Mouse (Mus musculus): Measurements from ENCODE around the gene Olfr616. TPM values are rescaled to one million over a fixed set of nuclear protein-coding genes. Genes with fewer than 3 reads are reported as not detected.

Gene Olfr616
- not detected in 2 replicates for polyA plus RNA-seq (2015; fragmentation: Nextera tagmentation; extraction: Ambion mirVana)

DNA sequence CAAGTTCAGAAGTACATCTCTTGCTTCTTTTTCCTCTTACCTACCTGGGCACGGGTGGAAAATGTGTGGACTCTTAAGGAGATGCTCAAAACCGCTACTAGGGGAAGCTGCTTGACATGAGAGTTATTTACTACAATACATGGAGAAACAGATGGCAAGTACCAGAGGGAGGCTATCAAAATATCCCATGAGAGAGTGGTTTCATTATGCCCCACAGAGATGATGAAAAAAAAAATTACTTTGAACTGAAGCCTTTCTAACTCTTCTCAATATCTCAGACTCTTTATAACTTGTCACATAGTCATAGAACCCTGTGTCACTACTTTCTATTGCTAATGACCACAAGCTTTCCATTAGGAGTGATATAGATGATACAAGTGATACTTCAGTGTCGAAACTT is at the start of gene Olfr616:
Olfr616 (minus strand) TSS at position 101 of the 400 bp plus-strand sequence.

DNA sequence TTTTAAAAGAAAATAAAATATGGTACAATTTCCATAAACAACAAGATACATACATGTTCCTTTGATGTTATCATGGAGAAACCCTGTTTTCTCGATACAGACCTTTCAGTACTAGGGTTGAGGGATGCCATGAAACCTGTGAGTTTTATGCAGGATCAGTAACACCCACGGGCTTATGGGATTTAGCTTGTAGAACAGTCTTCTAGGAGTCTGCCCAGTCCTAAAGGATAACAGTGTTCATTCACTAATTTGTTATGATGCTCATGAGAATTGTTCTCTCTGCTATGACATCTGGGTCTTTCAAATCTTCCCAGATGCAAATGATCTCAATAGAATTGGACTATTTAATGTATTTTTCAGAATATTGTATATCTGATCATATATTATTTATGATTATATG is 43.5 kb upstream of the Olfr616 start, which contains the start of gene Olfr620:
Olfr620 (minus strand) TSS at position 101 of the 400 bp plus-strand sequence.

DNA sequence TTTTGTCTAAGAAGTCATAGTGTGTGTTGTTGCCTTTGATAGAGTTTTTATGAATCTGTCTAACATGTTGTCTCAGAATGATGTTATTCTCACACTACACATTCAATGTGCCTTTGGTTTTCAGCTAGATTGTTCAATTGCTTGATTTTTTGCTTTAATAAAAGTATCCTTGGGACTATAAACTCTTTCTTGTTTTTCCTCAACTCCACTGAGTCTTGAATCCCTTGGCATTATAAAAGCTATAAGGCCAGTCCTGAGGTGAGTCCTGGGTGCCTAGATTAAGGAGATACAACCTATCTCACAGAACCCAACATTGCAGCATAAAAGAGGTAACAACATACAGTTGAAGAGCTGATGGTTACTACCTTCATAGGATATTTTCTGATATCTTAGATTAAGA is 31.3 kb upstream of the Olfr616 start, which contains the start of gene Olfr619:
Olfr619 (plus strand) TSS at position 301 of the 400 bp plus-strand sequence.

DNA sequence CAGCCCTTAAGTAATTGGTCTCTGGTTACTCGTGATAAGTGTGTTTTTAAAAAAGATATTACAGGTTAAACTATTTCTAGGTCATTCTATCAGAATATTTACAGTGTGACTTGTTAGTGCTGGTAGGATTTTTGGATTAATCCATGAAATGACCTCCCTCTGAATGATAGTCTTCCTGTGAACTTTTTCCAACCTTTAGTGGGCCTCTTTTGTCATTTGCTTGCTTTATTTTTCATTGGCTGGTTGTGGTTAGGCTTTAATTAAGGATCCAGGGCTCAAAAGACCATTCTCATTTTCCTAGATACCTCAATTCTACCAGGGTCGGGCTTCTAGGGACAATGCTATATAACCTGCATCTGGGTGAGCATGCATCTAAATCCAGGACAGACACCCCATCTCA is 20.9 kb upstream of the Olfr616 start, which contains the start of gene Olfr618:
Olfr618 (plus strand) TSS at position 301 of the 400 bp plus-strand sequence.

DNA sequence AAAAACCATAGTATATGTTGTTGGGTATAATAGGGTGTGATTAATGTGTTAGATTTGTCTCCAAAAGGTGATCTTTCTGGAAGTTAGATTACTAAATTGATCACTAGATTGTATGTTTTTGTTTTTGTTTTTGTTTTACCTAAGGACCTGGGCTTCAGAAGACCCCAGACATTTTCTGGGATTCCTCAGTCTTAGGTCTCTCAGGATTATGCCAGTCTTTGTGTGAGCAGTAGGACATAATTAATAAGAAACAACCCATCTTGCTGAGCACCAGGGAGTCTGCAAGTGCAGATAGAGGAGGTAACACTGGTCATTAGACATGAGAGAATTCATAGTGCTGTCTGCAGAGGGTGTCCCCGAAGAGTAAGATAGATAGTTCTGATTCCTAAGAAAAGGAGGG is 3.8 kb upstream of the Olfr616 start, which contains the start of gene Olfr617:
Olfr617 (plus strand) TSS at position 301 of the 400 bp plus-strand sequence.

DNA sequence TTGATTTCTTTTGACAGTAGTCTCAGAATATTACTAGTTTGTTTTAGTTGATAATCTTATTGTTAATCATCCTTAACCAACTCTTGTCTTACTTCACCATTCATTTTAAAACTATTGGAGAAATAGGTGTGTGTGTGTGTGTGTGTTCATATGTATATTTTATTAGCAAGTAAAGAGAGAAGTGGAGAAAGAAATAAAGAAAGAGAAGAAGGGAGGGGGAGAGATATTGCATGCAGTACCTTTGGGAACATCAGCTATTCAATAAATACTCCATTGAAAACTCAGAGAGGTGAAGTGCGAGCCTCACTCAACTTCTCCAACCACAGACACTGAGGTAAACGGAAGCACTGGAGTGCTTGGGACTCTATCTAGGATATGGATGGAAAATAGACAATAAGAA is 13.2 kb downstream of the Olfr616 start, which contains the start of gene Olfr615:
Olfr615 (plus strand) TSS at position 301 of the 400 bp plus-strand sequence.

DNA sequence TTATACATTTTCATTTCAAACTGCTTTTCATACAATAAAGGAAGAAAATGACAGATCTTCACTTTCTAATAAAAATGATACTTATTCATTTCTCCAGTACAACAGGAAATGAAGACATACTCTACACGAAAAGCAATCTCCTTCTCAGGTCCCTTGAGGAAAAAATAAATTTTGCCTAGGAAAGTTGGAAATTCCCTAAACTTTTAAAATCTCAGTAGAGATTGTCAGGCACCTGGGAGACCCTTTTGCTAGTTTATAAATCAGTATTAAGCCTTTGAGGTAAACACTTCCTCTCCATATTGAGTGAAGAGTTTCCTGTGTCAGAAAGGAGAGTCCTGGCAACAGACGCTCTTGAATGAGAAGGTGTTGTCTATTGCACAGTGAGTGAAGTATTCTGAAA is 21.2 kb downstream of the Olfr616 start, which contains the start of gene Olfr613:
Olfr613 (plus strand) TSS at position 301 of the 400 bp plus-strand sequence.

DNA sequence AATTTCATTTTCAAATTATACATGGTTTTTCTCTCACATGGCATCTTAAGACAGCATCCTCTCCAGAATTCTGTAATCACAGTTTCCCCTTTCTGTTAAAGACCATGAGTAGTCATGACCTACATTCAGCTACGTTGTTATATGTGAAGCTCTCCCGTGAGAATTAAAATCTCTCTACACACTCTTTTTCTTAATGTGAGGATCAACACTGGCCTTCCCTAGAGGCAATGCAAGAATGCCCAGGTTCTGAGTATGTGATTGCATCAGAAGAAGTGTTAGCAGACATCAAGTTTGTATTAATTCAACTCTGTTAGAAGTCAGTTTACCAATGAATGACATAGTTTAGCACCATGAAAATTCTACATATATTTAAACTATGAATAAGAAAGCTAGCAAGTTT is 26.3 kb downstream of the Olfr616 start, which contains the start of gene Olfr612:
Olfr612 (minus strand) TSS at position 101 of the 400 bp plus-strand sequence.

DNA sequence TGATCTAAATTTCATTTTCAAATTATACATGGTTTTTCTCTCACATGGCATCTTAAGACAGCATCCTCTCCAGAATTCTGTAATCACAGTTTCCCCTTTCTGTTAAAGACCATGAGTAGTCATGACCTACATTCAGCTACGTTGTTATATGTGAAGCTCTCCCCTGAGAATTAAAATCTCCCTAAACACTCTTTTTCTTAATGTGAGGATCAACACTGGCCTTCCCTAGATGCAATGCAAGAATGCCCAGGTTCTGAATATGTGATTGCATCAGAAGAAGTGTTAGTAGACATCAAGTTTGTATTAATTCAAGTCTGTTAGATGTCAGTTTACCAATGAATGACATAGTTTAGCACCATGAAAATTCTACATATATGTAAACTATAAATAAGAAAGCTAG is 48.2 kb downstream of the Olfr616 start, which contains the start of gene Olfr611:
Olfr611 (minus strand) TSS at position 101 of the 400 bp plus-strand sequence.

Small RNAs within 50 kb of the gene (microRNA-seq; reads per million reads assigned to microRNA genes)
- not detected for gene Gm26506 (ENCODE audit: borderline replicate concordance, insufficient number of aligned reads)

Other genes starting within 250 kb of the Olfr616 start
- gene Olfr598, start 245.6 kb downstream of the Olfr616 start, polyA plus RNA-seq (2015; fragmentation: Nextera tagmentation; extraction: Ambion mirVana) = not detected in 2 replicates
- gene Olfr599, start 233.2 kb downstream of the Olfr616 start, polyA plus RNA-seq (2015; fragmentation: Nextera tagmentation; extraction: Ambion mirVana) = not detected in 2 replicates
- gene Olfr600, start 219.5 kb downstream of the Olfr616 start, polyA plus RNA-seq (2015; fragmentation: Nextera tagmentation; extraction: Ambion mirVana) = not detected in 2 replicates
- gene Olfr601, start 206.5 kb downstream of the Olfr616 start, polyA plus RNA-seq (2015; fragmentation: Nextera tagmentation; extraction: Ambion mirVana) = not detected in 2 replicates
- not detected in 2 replicates for gene Olfr603, start 183.0 kb downstream of the Olfr616 start, polyA plus RNA-seq (2015; fragmentation: Nextera tagmentation; extraction: Ambion mirVana)
- not detected in 2 replicates for gene Usp17lc, start 154.1 kb downstream of the Olfr616 start, polyA plus RNA-seq (2015; fragmentation: Nextera tagmentation; extraction: Ambion mirVana)
- not detected in 2 replicates for gene Olfr605, start 123.7 kb downstream of the Olfr616 start, polyA plus RNA-seq (2015; fragmentation: Nextera tagmentation; extraction: Ambion mirVana)
- gene Olfr606, start 120.1 kb downstream of the Olfr616 start, polyA plus RNA-seq (2015; fragmentation: Nextera tagmentation; extraction: Ambion mirVana) = not detected in 2 replicates
- not detected in 2 replicates for gene Olfr607, start 105.0 kb downstream of the Olfr616 start, polyA plus RNA-seq (2015; fragmentation: Nextera tagmentation; extraction: Ambion mirVana)
- gene Olfr608, start 99.3 kb downstream of the Olfr616 start, polyA plus RNA-seq (2015; fragmentation: Nextera tagmentation; extraction: Ambion mirVana) = not detected in 2 replicates
- gene Olfr609, start 71.1 kb downstream of the Olfr616 start, polyA plus RNA-seq (2015; fragmentation: Nextera tagmentation; extraction: Ambion mirVana) = not detected in 2 replicates
- gene Olfr610, start 57.0 kb downstream of the Olfr616 start, polyA plus RNA-seq (2015; fragmentation: Nextera tagmentation; extraction: Ambion mirVana) = not detected in 2 replicates
- not detected in 2 replicates for gene Olfr611, start 48.3 kb downstream of the Olfr616 start, polyA plus RNA-seq (2015; fragmentation: Nextera tagmentation; extraction: Ambion mirVana)
- not detected in 2 replicates for gene Olfr612, start 26.4 kb downstream of the Olfr616 start, polyA plus RNA-seq (2015; fragmentation: Nextera tagmentation; extraction: Ambion mirVana)
- gene Olfr613, start 21.1 kb downstream of the Olfr616 start, polyA plus RNA-seq (2015; fragmentation: Nextera tagmentation; extraction: Ambion mirVana) = not detected in 2 replicates
- gene Olfr615, start 13.1 kb downstream of the Olfr616 start, polyA plus RNA-seq (2015; fragmentation: Nextera tagmentation; extraction: Ambion mirVana) = not detected in 2 replicates
- not detected in 2 replicates for gene Olfr617, start 3.9 kb upstream of the Olfr616 start, polyA plus RNA-seq (2015; fragmentation: Nextera tagmentation; extraction: Ambion mirVana)
- not detected in 2 replicates for gene Olfr618, start 21.0 kb upstream of the Olfr616 start, polyA plus RNA-seq (2015; fragmentation: Nextera tagmentation; extraction: Ambion mirVana)
- not detected in 2 replicates for gene Olfr619, start 31.4 kb upstream of the Olfr616 start, polyA plus RNA-seq (2015; fragmentation: Nextera tagmentation; extraction: Ambion mirVana)
- not detected in 2 replicates for gene Olfr620, start 43.4 kb upstream of the Olfr616 start, polyA plus RNA-seq (2015; fragmentation: Nextera tagmentation; extraction: Ambion mirVana)
- not detected in 2 replicates for gene Olfr622, start 73.6 kb upstream of the Olfr616 start, polyA plus RNA-seq (2015; fragmentation: Nextera tagmentation; extraction: Ambion mirVana)
- gene Olfr623, start 94.6 kb upstream of the Olfr616 start, polyA plus RNA-seq (2015; fragmentation: Nextera tagmentation; extraction: Ambion mirVana) = not detected in 2 replicates
- 0.06 TPM in 1 of 2 replicates, not detected in the other for gene Olfr624, start 102.0 kb upstream of the Olfr616 start, polyA plus RNA-seq (2015; fragmentation: Nextera tagmentation; extraction: Ambion mirVana)
- gene Olfr625-ps1, start 113.6 kb upstream of the Olfr616 start, polyA plus RNA-seq (2015; fragmentation: Nextera tagmentation; extraction: Ambion mirVana) = not detected in 2 replicates
- gene Olfr243, start 145.5 kb upstream of the Olfr616 start, polyA plus RNA-seq (2015; fragmentation: Nextera tagmentation; extraction: Ambion mirVana) = not detected in 2 replicates
- gene Olfr628, start 161.2 kb upstream of the Olfr616 start, polyA plus RNA-seq (2015; fragmentation: Nextera tagmentation; extraction: Ambion mirVana) = not detected in 2 replicates
- gene Olfr629, start 175.8 kb upstream of the Olfr616 start, polyA plus RNA-seq (2015; fragmentation: Nextera tagmentation; extraction: Ambion mirVana) = not detected in 2 replicates
- gene Olfr630, start 188.2 kb upstream of the Olfr616 start, polyA plus RNA-seq (2015; fragmentation: Nextera tagmentation; extraction: Ambion mirVana) = not detected in 2 replicates
- gene Olfr69, start 202.5 kb upstream of the Olfr616 start, polyA plus RNA-seq (2015; fragmentation: Nextera tagmentation; extraction: Ambion mirVana) = not detected in 2 replicates
- not detected in 2 replicates for gene Olfr68, start 210.6 kb upstream of the Olfr616 start, polyA plus RNA-seq (2015; fragmentation: Nextera tagmentation; extraction: Ambion mirVana)
- not detected in 2 replicates for gene Olfr67, start 222.7 kb upstream of the Olfr616 start, polyA plus RNA-seq (2015; fragmentation: Nextera tagmentation; extraction: Ambion mirVana)
- gene Hbb-bt, start 244.9 kb upstream of the Olfr616 start, polyA plus RNA-seq (2015; fragmentation: Nextera tagmentation; extraction: Ambion mirVana) = 3,147 and 3,744 TPM in 2 replicates

Data from adrenal gland, postnatal 0 days (tissue).